Mouse (Mus musculus): Measurements from ENCODE around the gene Lsm8.
"Not testable (repeated sequence)": the region's sequence is repeated elsewhere in the genome, so short reads cannot be mapped to it uniquely, and the experiment has no call there.

Lsm8 gene

DNA sequence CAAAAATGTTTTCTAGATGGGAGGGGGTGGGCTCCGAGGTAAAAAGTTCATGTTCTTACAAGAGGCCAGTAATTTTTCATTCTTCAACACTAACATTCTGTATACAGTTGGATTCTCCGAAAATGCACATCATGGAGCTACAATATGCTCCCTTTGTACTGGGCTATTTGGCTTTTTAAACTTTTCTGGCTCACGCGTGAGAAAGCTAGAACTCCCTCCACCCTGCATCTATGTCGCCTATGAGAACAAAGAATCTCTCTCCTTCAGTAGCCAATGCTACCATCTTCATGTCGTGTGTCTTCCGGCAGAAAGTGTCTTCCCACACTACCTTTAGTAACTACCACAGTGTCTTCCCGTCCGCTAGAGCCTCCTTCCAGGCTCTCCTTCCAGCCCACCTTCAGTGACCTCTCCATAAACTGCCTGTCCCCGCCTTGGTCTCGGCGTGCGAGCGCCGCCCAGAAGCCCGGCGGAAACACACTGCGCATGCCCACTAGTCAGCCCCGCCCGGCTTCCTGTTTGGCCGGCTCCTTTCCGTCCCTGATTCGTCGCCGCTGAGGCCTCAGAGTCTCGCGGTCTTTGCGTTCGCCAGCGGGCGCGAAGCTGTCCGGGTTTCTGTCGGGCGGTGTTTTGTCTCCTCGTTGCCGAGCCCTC is at the start of gene Lsm8:
Gene Lsm8, plus strand, starts transcription at position 529 of the 651 bp plus-strand sequence.
- peak; percentile 97 for DNase-seq

DNA sequence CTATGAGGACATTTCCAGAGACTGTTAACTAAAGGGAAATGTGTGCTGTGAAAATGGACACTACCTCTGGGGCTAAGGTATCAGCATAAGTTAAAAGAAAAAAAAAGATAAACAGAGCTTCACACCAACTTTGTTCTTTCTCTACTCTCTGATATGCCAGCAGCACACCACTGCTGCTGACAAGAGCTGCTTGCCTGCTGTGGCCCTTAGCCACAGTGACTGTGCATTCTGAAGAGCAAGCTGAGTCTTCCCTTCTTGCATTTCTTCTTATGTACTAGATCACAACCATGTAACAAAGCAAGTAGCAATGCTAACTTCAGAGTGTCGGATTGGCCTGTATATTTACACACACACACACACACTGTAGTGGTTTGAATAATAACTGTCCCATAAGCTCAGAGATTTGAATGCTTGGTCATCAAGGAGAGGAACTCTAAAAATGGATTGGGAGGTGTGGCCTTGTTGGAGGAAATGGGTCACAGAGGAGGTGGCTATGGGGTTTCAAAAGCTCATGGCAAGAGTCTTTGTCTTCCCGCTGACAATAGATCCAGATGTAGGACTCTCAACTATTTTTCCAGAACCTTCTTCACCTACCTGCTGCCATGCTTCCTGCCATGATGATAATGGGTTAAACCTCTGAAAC is 47.4 kb upstream of the Lsm8 start:
- no peak for DNase-seq

DNA sequence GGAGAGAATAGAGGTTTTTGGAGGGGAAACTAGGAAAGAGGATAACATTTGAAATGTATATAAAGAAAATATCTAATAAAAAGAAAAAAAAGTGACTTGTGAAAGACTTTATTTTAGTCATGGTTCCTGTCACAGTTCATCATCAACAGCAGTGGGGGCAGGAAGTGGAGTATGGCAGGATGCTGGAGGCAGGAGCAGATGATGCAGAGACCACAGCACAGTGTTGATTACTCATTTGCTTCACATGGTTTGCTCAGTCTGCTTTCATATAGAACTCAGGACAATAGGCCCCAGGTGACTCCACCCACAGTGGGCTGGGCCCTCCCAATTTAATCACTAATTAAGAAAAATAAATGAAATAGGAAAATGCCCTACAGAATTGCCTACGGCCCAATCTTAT is 35.8 kb upstream of the Lsm8 start:
- DNase-seq: no peak

DNA sequence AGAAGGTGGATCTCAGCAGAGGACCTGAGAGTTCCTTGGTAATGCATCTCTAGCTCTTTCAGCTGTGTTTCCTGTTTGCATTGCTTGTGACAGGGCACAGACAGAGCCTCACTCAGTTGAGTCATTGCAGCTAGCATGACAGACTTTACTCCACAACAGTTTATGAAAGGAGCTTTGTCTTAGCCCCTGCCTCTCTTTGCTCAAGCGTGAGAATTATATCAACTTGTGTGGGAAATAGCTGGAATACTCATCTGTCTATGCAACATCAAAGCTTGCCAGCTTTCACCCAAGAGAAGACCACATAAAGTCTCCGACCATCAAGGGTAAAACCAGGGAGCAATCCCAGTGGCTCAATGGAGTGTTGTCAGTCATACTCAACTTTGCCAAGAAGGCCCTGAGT is 32.8 kb upstream of the Lsm8 start:
- DNase-seq: no peak

DNA sequence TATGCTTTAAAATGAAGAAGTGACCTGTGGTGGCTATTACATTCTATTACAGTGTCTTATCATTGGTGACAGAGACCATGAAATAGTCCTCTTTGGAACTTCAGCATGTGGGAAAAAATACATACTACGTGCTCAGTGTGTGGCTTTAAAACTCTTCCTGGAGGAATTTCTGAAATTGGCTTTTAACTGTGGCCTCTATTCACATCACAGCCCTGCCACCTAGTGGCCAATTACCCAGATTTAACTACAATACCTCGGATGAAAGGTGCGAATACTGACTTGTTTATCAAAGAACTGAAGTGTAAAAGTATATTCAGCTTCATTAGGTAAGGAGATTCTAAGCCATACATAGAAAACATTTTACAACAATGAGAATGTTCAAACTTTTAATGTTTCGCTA is 29.0 kb upstream of the Lsm8 start:
- DNase-seq: peak; percentile 52

DNA sequence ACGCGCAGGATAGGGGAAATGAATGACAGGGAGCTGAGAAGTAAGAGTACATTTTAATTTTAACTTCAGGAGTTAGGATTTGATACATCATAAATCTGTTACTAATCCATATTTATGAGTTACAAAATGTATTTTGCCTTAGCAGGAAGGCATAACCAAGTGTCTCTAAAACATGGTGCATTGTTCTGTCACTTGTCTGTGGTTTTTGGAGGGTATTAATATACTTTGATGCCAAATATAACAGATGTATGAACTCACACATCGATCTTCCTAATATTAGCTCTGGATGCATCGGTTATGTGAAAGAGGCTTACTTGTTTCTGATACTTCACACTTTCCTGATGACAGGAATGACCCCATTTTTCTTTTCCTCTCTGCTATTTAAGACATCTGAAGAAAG is 28.1 kb upstream of the Lsm8 start:
- no peak for DNase-seq

DNA sequence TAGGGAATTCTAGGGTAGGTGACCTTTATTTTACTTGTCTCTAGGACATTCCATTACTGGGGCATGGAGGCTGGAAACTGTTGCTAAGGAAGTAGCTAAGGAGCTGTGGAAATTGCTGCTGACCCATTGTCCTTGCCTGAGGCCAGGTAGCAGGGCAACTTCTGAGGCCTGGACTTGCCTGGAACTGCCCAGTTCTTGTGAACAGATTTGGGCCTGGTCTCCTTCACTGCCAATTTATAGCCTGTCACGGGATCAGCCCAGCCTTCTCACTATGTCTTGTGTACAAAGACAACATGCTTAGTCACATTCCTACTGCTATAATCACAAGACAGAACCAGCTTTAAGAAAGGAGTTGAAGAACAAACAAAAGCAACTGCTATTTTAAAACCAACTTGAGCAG is 25.6 kb upstream of the Lsm8 start:
- DNase-seq: no peak

DNA sequence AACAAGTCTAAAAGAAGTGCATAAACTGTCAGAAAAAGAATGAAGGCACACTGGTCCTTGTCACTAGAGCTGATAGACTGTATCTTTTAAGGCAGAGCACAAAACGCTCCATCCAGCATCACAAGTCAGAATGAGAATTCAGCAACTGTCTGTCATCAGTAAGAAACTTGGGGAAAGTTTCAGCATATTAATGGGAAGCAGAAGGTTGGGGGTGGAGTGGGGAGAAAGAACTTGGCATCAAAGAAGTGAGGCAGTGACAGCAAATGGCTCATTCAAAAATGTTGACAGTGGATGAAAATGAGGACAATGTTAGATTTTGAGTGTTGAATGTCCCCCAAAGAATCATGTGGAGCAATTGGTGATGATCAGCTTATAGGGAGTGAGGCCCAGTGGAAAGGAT is 15.4 kb upstream of the Lsm8 start:
- DNase-seq: no peak

DNA sequence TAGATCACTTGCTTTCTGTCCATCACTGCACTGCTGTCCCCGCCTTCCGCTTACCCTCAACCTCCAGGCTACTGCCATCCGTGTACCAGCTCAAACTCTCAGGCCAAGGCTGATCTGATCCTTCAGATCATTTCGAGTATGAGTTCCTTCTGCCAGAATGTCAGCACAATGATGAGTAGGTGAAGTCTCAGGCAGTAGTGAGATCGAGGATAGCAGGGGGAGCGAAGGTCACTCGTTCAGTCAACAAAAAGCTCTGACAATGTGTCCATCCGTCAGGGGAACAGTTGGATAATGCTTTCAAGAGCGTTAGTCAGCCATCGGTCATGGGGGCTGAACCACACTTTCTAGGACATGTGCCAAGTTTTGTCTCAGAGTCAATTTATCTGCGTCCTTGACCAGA is 3.9 kb upstream of the Lsm8 start:
- not testable (repeated sequence) for DNase-seq

DNA sequence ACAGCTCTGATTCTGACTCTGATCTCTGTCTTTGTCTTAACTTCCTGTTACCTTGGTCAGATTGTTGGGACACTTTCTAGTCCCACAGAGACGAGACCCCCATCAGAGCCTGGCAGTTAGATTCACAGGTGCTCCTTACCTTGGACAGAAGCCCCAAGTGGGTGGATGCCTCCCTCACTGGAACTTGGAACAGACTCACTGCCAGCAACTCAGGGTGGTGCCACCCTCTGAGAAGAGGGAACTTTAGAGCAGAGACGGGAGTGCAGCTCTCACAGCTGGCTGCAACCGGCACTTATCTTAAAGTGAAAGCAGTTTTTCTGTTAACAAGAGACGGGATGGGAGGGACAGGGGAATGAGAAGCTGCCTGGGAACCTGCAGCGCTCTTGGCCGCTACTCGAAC is 2.8 kb upstream of the Lsm8 start:
- DNase-seq: not testable (repeated sequence)

DNA sequence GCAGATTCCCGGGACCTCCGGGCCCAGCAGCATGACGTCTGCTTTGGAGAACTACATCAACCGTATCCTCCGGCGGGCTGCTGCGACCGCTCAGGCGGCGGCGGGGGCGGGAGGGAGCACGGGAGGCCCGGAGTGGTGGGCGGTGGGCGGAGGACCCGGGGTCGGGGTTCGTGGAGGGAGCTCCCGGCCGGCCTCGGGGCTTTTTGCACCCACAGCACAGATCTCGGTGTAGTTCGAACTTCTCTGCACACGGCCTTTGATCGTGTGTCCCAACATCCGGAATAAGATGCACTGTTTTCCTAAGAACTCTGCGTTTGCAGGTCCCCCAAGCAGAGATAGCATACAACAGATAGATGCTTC is 303 bp downstream of the Lsm8 start:
- DNase-seq: no peak

DNA sequence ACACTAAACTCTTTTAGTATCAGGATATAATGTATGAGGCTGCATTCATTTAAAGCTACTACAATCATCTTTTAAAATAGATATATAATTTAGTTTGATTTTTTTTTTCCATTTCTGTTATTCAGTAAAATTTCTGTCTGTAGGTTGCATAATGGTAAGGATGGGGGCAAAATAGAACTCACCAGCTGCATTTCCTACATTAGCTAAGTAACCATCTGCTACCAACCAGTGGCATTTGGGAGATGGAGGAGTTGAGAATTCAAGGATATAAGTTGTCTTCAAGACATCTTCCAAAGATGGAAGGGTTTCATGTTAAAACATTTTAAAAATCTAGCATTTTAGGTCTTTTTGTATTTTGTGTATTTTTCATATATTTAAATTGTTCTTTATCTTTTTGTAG is 6.9 kb downstream of the Lsm8 start:
- no peak for DNase-seq

DNA sequence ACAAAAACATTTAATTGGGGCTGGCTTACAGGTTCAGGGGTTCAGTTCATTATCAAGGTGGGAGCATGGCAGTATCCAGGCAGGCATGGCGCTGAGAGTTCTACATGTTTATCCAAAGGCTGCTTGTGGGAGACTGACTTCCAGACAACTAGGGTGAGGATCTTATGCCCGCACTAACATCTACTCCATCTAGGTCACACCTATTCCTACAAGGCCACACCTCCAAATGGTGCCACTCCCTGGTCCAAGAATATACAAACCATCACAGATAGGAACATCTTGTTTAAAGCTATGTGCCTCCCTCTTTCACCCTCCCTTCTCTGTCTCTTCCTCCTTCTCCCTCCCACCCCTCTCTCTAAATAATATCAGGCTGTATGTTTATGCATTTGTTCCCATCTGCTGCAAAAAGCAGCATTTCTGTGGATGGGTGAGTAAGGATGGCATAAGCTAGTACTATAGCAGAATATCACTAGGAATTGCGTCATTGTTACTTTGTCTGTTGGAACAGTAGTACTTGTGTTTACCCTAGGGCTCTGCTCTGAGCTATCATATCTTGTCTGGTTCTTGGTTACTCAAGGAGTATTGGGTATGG is 8.2 kb downstream of the Lsm8 start:
- no peak for DNase-seq

DNA sequence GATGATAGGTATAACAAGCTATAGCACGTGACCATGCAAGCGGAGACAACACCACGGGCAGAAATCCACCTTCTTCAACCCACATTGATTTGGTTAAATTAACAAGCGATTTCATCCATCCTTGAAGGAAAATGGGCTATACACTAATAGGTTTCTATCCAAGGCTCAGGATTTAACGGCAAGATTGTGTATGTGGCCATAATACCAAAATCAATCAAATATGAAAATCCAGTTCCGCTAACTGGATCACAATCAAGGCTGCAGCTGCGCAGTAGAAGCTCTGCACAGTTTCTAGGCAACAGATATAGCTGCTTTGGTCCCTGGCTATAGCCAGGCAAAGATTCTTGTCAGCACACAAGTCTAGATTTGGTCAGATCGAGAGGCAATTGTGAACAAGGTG is 17.6 kb downstream of the Lsm8 start, which contains the start of gene Ankrd7:
Gene Ankrd7, plus strand, starts transcription at position 301 of the 400 bp plus-strand sequence.
- DNase-seq: no peak

DNA sequence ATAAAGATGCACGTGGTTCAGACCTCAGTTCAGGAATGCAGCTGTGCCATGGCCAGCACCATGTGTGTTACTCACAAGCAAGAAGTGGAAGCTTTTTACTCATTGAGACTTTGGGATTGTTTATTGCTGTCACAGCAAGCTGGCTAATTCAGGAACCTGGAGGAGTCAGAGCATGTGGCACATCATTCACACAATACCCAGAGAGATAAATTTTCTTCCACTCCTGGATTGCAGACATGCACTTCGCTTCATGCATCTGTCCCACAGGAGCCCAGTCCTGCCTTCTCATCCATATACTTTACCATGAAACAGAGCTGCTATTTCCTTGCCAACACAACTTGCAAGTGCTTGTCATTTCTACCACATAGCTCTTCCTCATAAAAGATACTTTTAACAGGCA is 40.7 kb downstream of the Lsm8 start:
- DNase-seq: no peak

DNA sequence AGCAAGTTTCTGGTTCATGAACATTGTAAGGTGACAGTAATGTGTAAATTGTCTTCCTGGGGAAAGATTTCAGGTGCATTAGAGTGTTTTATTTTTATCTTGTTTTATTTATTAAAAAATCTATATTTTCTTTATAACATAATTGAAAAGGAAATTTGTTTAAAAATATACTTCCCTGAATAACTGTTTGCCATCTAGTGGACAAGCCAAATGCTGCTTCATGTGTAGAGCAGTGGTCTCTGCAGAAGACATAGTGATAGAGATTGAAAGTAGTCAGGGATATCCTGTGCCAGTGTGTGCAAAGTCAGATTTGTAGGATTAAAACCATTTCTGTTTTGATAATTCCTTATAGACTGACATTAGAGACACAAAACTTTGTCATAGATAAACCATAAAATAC is 45.8 kb downstream of the Lsm8 start:
- DNase-seq: no peak
